Mouse (Mus musculus): ENCODE measurements at regions not wholly inside any gene's neighbourhood (a gene's known extent, or its start where the extent isn't known, plus 50 kb on each side); places are given as distances from the start of the nearest gene placed in this dataset.

GRCm38 (mm10) chr13:53850146-53850545 lies 205.4 kb downstream of the Drd1 start:
- no peaks in the 10 kb centered on the region for H3K27me3 ChIP-seq (ENCODE audit: control insufficient read depth, insufficient read depth, low read length)
- H3K4me3 ChIP-seq (ENCODE audit: low read depth, low read length) = no peak overlapping the region
- no peak overlapping the region for H3K27ac ChIP-seq (ENCODE audit: low read depth, low read length)
- 76% methylated on average over 9 of the region's 9 CpGs for WGBS (ENCODE audit: insufficient replicate concordance)
- H3K4me2 ChIP-seq = no peak overlapping the region
- H3K9ac ChIP-seq (ENCODE audit: low read depth, low read length) = no peak overlapping the region
- no peak for ATAC-seq (replicated peaks; ENCODE audit: insufficient number of reproducible peaks, low FRiP score, low TSS enrichment)
- no peaks in the 10 kb centered on the region for H3K4me1 ChIP-seq (ENCODE audit: control insufficient read depth, insufficient read depth, low read length)
- no peaks in the 10 kb centered on the region for H3K36me3 ChIP-seq (ENCODE audit: control insufficient read depth, insufficient read depth, low read length)
- H3K9me3 ChIP-seq (replicated peaks; ENCODE audit: control insufficient read depth, low read length) = no peaks in the 10 kb centered on the region

- Histone ChIP-seq H3K36me3 (ENCODE audit: control insufficient read depth, insufficient read depth, low read length) (no peaks in the 10 kb centered on the region), H3K27ac (ENCODE audit: low read depth, low read length) (no peak overlapping the region), H3K4me2 (no peak overlapping the region), H3K9ac (ENCODE audit: low read depth, low read length) (no peak overlapping the region), H3K4me3 (ENCODE audit: low read depth, low read length) (no peak overlapping the region), H3K4me1 (ENCODE audit: control insufficient read depth, insufficient read depth, low read length) (no peaks in the 10 kb centered on the region), H3K27me3 (ENCODE audit: control insufficient read depth, insufficient read depth, low read length) (no peaks in the 10 kb centered on the region), H3K9me3 (replicated peaks; ENCODE audit: control insufficient read depth, low read length) (no peaks in the 10 kb centered on the region)
- 75% methylated on average over 5 of the region's 5 CpGs for WGBS (ENCODE audit: insufficient replicate concordance)
- ATAC-seq (replicated peaks; ENCODE audit: insufficient number of reproducible peaks, low FRiP score, low TSS enrichment) = no peak
Measured at GRCm38 (mm10) chr13:53846221-53846620, 209.3 kb downstream of the Drd1 start.

- Histone ChIP-seq H3K4me3 (ENCODE audit: low read depth, low read length) (no peak overlapping the region), H3K36me3 (ENCODE audit: control insufficient read depth, insufficient read depth, low read length) (no peaks in the 10 kb centered on the region), H3K4me2 (no peak overlapping the region), H3K9me3 (replicated peaks; ENCODE audit: control insufficient read depth, low read length) (no peaks in the 10 kb centered on the region), H3K4me1 (ENCODE audit: control insufficient read depth, insufficient read depth, low read length) (no peaks in the 10 kb centered on the region), H3K27ac (ENCODE audit: low read depth, low read length) (no peak overlapping the region), H3K27me3 (ENCODE audit: control insufficient read depth, insufficient read depth, low read length) (no peaks in the 10 kb centered on the region), H3K9ac (ENCODE audit: low read depth, low read length) (no peak overlapping the region)
- ATAC-seq (replicated peaks; ENCODE audit: insufficient number of reproducible peaks, low FRiP score, low TSS enrichment) = no peak
- 88% methylated on average over 14 of the region's 14 CpGs for WGBS (ENCODE audit: insufficient replicate concordance)
Measured at GRCm38 (mm10) chr13:53845786-53846185, 209.7 kb downstream of the Drd1 start.

- ATAC-seq (replicated peaks; ENCODE audit: insufficient number of reproducible peaks, low FRiP score, low TSS enrichment) = no peak
- H3K36me3 ChIP-seq (ENCODE audit: control insufficient read depth, insufficient read depth, low read length) = no peaks in the 10 kb centered on the region
- H3K27ac ChIP-seq (ENCODE audit: low read depth, low read length) = no peak overlapping the region
- no peak overlapping the region for H3K4me2 ChIP-seq
- H3K4me3 ChIP-seq (ENCODE audit: low read depth, low read length) = no peak overlapping the region
- WGBS (ENCODE audit: insufficient replicate concordance) = 66% methylated on average over 8 of the region's 8 CpGs
- no peaks in the 10 kb centered on the region for H3K27me3 ChIP-seq (ENCODE audit: control insufficient read depth, insufficient read depth, low read length)
- H3K9ac ChIP-seq (ENCODE audit: low read depth, low read length) = no peak overlapping the region
- H3K9me3 ChIP-seq (replicated peaks; ENCODE audit: control insufficient read depth, low read length) = no peaks in the 10 kb centered on the region
- H3K4me1 ChIP-seq (ENCODE audit: control insufficient read depth, insufficient read depth, low read length) = no peaks in the 10 kb centered on the region
Measured at GRCm38 (mm10) chr13:53825957-53826580, 229.4 kb downstream of the Drd1 start.

GRCm38 (mm10) chr13:53822061-53822460 lies 233.4 kb downstream of the Drd1 start:
- Histone ChIP-seq H3K4me3 (ENCODE audit: low read depth, low read length) (no peak overlapping the region), H3K4me2 (no peak overlapping the region), H3K9me3 (replicated peaks; ENCODE audit: control insufficient read depth, low read length) (no peaks in the 10 kb centered on the region), H3K27ac (ENCODE audit: low read depth, low read length) (no peak overlapping the region), H3K27me3 (ENCODE audit: control insufficient read depth, insufficient read depth, low read length) (no peaks in the 10 kb centered on the region), H3K4me1 (ENCODE audit: control insufficient read depth, insufficient read depth, low read length) (no peaks in the 10 kb centered on the region), H3K9ac (ENCODE audit: low read depth, low read length) (no peak overlapping the region), H3K36me3 (ENCODE audit: control insufficient read depth, insufficient read depth, low read length) (no peaks in the 10 kb centered on the region)
- WGBS (ENCODE audit: insufficient replicate concordance) = 68% methylated on average over 8 of the region's 8 CpGs
- ATAC-seq (replicated peaks; ENCODE audit: insufficient number of reproducible peaks, low FRiP score, low TSS enrichment) = no peak

GRCm38 (mm10) chr13:53815629-53816028 lies 239.9 kb downstream of the Drd1 start:
- Histone ChIP-seq H3K9ac (ENCODE audit: low read depth, low read length) (no peak overlapping the region), H3K9me3 (replicated peaks; ENCODE audit: control insufficient read depth, low read length) (no peaks in the 10 kb centered on the region), H3K4me2 (no peak overlapping the region), H3K4me3 (ENCODE audit: low read depth, low read length) (no peak overlapping the region), H3K27me3 (ENCODE audit: control insufficient read depth, insufficient read depth, low read length) (no peaks in the 10 kb centered on the region), H3K36me3 (ENCODE audit: control insufficient read depth, insufficient read depth, low read length) (no peaks in the 10 kb centered on the region), H3K4me1 (ENCODE audit: control insufficient read depth, insufficient read depth, low read length) (no peaks in the 10 kb centered on the region), H3K27ac (ENCODE audit: low read depth, low read length) (no peak overlapping the region)
- no peak for ATAC-seq (replicated peaks; ENCODE audit: insufficient number of reproducible peaks, low FRiP score, low TSS enrichment)
- 83% methylated on average over 7 of the region's 7 CpGs for WGBS (ENCODE audit: insufficient replicate concordance)

GRCm38 (mm10) chr13:53814088-53814487 lies 241.4 kb downstream of the Drd1 start:
- Histone ChIP-seq H3K4me3 (ENCODE audit: low read depth, low read length) (no peak overlapping the region), H3K4me2 (no peak overlapping the region), H3K9me3 (replicated peaks; ENCODE audit: control insufficient read depth, low read length) (no peaks in the 10 kb centered on the region), H3K4me1 (ENCODE audit: control insufficient read depth, insufficient read depth, low read length) (no peaks in the 10 kb centered on the region), H3K9ac (ENCODE audit: low read depth, low read length) (no peak overlapping the region), H3K27me3 (ENCODE audit: control insufficient read depth, insufficient read depth, low read length) (no peaks in the 10 kb centered on the region), H3K36me3 (ENCODE audit: control insufficient read depth, insufficient read depth, low read length) (no peaks in the 10 kb centered on the region), H3K27ac (ENCODE audit: low read depth, low read length) (no peak overlapping the region)
- WGBS (ENCODE audit: insufficient replicate concordance) = 67% methylated on average over 9 of the region's 9 CpGs
- no peak for ATAC-seq (replicated peaks; ENCODE audit: insufficient number of reproducible peaks, low FRiP score, low TSS enrichment)

- ATAC-seq (replicated peaks; ENCODE audit: insufficient number of reproducible peaks, low FRiP score, low TSS enrichment) = no peak
- H3K9me3 ChIP-seq (replicated peaks; ENCODE audit: control insufficient read depth, low read length) = no peaks in the 10 kb centered on the region
- H3K36me3 ChIP-seq (ENCODE audit: control insufficient read depth, insufficient read depth, low read length) = no peaks in the 10 kb centered on the region
- no peaks in the 10 kb centered on the region for H3K27me3 ChIP-seq (ENCODE audit: control insufficient read depth, insufficient read depth, low read length)
- no peak overlapping the region for H3K27ac ChIP-seq (ENCODE audit: low read depth, low read length)
- WGBS (ENCODE audit: insufficient replicate concordance) = 31% methylated on average over 4 of the region's 4 CpGs
- no peak overlapping the region for H3K4me2 ChIP-seq
- no peak overlapping the region for H3K4me3 ChIP-seq (ENCODE audit: low read depth, low read length)
- H3K4me1 ChIP-seq (ENCODE audit: control insufficient read depth, insufficient read depth, low read length) = peaks cover 8% of the 10 kb centered on the region
- H3K9ac ChIP-seq (ENCODE audit: low read depth, low read length) = no peak overlapping the region
Measured at GRCm38 (mm10) chr13:53811862-53812261, 243.6 kb downstream of the Drd1 start.

- no peak overlapping the region for H3K4me2 ChIP-seq
- H3K4me3 ChIP-seq (ENCODE audit: low read depth, low read length) = no peak overlapping the region
- 67% methylated on average over 8 of the region's 8 CpGs for WGBS (ENCODE audit: insufficient replicate concordance)
Measured at GRCm38 (mm10) chr13:53811151-53811550, 244.4 kb downstream of the Drd1 start.

More at GRCm38 (mm10) chr13:53811151-53811550, 244.4 kb downstream of the Drd1 start:
- Histone ChIP-seq H3K9ac (ENCODE audit: low read depth, low read length) (no peak overlapping the region), H3K9me3 (replicated peaks; ENCODE audit: control insufficient read depth, low read length) (no peaks in the 10 kb centered on the region), H3K4me1 (ENCODE audit: control insufficient read depth, insufficient read depth, low read length) (peaks cover 8% of the 10 kb centered on the region), H3K36me3 (ENCODE audit: control insufficient read depth, insufficient read depth, low read length) (no peaks in the 10 kb centered on the region), H3K27ac (ENCODE audit: low read depth, low read length) (no peak overlapping the region), H3K27me3 (ENCODE audit: control insufficient read depth, insufficient read depth, low read length) (no peaks in the 10 kb centered on the region)
- ATAC-seq (replicated peaks; ENCODE audit: insufficient number of reproducible peaks, low FRiP score, low TSS enrichment) = no peak

Measured in heart, embryonic 11.5 days (tissue).